Mouse (Mus musculus) thymus, adult 2 months (tissue): ENCODE data around the gene Ldlrad3. TPM values are rescaled to one million over a fixed set of nuclear protein-coding genes. Genes with fewer than 3 reads are reported as not detected.

ENCODE experiments used
- DNase-seq: peaks from one replicate; pipeline ENCODE4 v3.0.0; 2021
- H3K27ac ChIP-seq: fragments of 200-500 bp; 2 replicates; pipeline ENCODE4 v1.5.1; 2012; ENCODE audit warnings: low read length, control low read depth; ENCODE audit not compliant: control insufficient read depth, insufficient read depth
- H3K27me3 ChIP-seq: fragments of 200-500 bp; 2 replicates; pipeline ENCODE4 v1.6.1; 2012; ENCODE audit warnings: mild to moderate bottlenecking, low read length, moderate library complexity, mixed read lengths; ENCODE audit not compliant: control insufficient read depth, insufficient read depth
- H3K36me3 ChIP-seq: fragments of 200-500 bp; 2 replicates; pipeline ENCODE4 v1.6.1; 2012; ENCODE audit warnings: mild to moderate bottlenecking, low read length, moderate library complexity; ENCODE audit not compliant: control insufficient read depth, insufficient read depth
- H3K4me1 ChIP-seq: fragments of 200-500 bp; replicated peaks from 2 replicates; pipeline ENCODE4 v1.6.1; 2012; ENCODE audit warnings: low read length; ENCODE audit not compliant: control insufficient read depth, insufficient read depth
- H3K4me3 ChIP-seq: fragments of 200-500 bp; 2 replicates; pipeline ENCODE4 v1.5.1; 2012; ENCODE audit warnings: mild to moderate bottlenecking, low read length, control low read depth, moderate library complexity; ENCODE audit not compliant: control insufficient read depth, insufficient read depth
- CTCF ChIP-seq: fragments of 200-500 bp; IDR thresholded peaks from 2 replicates; pipeline ENCODE4 v1.5.1; 2012; ENCODE audit warnings: mild to moderate bottlenecking, control low read depth, low read length, moderate library complexity, borderline replicate concordance; ENCODE audit not compliant: control insufficient read depth, poor library complexity, insufficient read depth; ENCODE audit errors: extremely low read depth
- POLR2A ChIP-seq: fragments of 200-500 bp; IDR thresholded peaks from 2 replicates; pipeline ENCODE4 v1.6.1; 2012; ENCODE audit warnings: mild to moderate bottlenecking, low read length, control low read depth, moderate library complexity; ENCODE audit not compliant: control insufficient read depth, poor library complexity, insufficient read depth; ENCODE audit errors: extremely low read depth
- WGBS: fragments of 180-500 bp; shearing (Covaris S2); methylation state at CpG from one replicate; pipeline ENCODE4 v1.1.7; 2018; 5-methylcytosine and 5-hydroxymethylcytosine counted together
- polyA plus RNA-seq: library from polyadenylated mRNA; depleted of rRNA; stranded (reverse); fragments of >200 nt; gene quantifications from 2 replicates; pipeline ENCODE4 v1.2.3, GENCODE M21; 2012

Ldlrad3 gene
- polyA plus RNA-seq, 1 experiment = 12.9 TPM

DNA sequence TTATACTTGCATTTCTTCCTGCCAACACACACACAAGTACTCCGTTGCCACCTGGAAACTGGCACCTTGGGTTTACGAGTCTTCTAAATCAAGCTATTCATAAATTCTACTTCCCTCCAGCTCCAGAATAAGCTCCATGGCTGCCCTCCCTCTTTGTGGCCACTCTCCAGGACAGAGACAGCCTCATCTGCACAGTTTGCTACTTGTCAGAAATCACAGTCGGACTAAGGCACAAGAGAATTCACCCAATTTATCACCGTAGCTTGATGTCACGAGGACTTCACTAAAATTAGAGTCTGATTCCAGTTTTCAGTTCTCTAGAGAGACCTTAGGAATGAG, 9.8 kb downstream of the Ldlrad3 start:
- no peak overlapping the region for H3K27ac ChIP-seq
- TF ChIP-seq CTCF = no peak
- no peak for TF ChIP-seq POLR2A
- no peaks in the 10 kb centered on the region for H3K27me3 ChIP-seq
- H3K36me3 ChIP-seq = no peaks in the 10 kb centered on the region
- no peak overlapping the region for H3K4me3 ChIP-seq
- WGBS = 92% methylated on average over 5 of the region's 5 CpGs
- DNase-seq = no peak
- peaks cover 7% of the 10 kb centered on the region for H3K4me1 ChIP-seq

DNA sequence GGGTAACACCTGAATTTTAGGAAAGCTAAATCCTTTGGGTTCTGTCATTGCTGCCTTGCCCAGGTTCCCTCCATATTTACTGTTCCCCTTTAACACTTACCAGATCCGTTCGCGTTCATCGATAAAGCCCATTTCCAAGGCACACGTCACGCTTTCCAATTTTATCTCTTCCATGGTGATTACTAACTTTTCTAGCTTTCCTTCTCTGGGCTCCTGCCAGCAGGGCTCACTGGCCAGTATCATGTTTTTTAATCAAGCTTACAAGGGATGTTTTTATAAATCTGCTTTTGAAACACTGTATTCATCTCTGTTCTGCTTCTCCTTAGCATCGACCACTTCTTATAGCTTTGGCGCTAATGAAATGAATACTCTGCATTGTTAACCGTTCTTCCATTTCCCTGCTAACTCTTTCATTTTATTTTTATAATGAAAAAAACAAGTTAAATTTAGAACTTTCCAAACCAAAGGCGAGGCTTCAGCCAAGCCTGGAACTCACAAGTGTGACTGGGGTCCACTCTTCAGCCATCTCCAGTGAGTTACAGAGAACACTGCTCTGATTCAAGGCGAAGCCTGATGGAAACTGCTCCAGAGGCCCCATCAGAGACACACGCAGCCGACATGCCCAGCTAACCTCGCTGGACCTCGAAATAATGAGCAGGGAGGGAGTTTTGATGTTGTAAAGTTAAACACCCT, 10.3 kb downstream of the Ldlrad3 start:
- DNase-seq = no peak
- no peaks in the 10 kb centered on the region for H3K27me3 ChIP-seq
- H3K4me3 ChIP-seq = no peak overlapping the region
- WGBS = 92% methylated on average over 15 of the region's 15 CpGs
- TF ChIP-seq POLR2A (no peak), CTCF (no peak)
- no peak overlapping the region for H3K27ac ChIP-seq
- H3K4me1 ChIP-seq = peaks cover 5% of the 10 kb centered on the region
- H3K36me3 ChIP-seq = no peaks in the 10 kb centered on the region

DNA sequence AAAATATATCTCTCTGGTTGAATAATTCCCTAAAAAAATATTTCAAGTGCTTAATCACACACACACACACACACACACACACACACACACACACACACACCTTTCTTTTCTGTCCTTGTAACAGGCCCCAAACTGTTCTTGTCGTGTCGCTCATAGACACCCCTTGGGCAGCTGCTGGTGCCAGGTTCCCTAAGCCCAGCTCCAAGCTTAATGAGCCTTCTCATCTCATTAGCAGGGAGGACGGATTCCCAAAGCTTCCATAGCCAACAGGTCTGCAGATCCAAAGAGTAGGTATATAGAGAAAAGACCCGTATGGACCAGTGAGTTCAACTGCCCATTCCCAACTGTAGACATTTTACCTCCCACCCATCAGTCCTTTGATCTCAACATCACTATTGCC, 13.7 kb downstream of the Ldlrad3 start:
- no peak overlapping the region for H3K4me3 ChIP-seq
- TF ChIP-seq POLR2A = no peak
- TF ChIP-seq CTCF = no peak
- no peaks in the 10 kb centered on the region for H3K36me3 ChIP-seq
- H3K27me3 ChIP-seq = no peaks in the 10 kb centered on the region
- DNase-seq = no peak
- H3K27ac ChIP-seq = no peak overlapping the region
- peaks cover 5% of the 10 kb centered on the region for H3K4me1 ChIP-seq
- WGBS = 96% methylated on average over 4 of the region's 4 CpGs

DNA sequence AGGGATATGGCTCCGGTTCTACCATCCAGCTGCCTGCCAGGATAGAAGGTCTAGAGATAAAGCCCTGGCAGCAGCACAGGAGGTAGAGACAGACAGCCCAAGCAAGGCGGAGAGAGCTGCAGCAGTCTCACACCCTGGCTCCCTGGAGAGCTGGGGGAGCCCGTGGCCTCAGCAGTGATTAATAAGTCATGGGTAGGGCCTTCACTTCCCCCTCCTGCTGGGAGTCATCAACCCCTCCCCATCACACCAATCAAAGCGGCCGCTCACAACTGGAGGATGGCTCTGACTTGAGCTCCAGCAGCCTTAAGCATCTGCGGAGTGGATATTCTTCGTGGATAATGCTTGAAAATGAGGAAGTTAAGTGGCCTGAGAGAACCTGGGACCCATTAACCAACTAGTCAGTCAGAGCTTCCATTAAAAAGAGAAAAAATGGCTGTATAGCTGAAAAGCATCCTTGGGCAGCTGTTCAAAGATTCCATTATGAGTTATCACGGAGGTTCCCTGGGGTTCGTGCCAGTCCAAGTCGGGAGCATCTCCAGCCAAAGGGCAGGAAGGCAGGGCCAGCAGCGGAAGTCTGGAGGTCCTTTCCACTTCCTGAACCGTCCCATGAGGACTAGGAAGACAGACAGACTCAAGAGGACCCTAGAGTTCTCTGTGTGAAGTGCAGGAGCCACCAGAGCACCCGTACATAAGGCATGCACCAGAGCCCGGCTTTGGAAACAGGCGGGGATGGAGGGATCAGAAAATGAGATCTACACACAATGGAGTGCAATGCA, 19.4 kb downstream of the Ldlrad3 start:
- 84% methylated on average over 15 of the region's 15 CpGs for WGBS
- no peak for DNase-seq
- TF ChIP-seq CTCF = no peak
- no peak for TF ChIP-seq POLR2A
- Histone ChIP-seq H3K4me3 (no peak overlapping the region), H3K27me3 (no peaks in the 10 kb centered on the region), H3K4me1 (peaks cover 13% of the 10 kb centered on the region), H3K27ac (no peak overlapping the region), H3K36me3 (no peaks in the 10 kb centered on the region)

DNA sequence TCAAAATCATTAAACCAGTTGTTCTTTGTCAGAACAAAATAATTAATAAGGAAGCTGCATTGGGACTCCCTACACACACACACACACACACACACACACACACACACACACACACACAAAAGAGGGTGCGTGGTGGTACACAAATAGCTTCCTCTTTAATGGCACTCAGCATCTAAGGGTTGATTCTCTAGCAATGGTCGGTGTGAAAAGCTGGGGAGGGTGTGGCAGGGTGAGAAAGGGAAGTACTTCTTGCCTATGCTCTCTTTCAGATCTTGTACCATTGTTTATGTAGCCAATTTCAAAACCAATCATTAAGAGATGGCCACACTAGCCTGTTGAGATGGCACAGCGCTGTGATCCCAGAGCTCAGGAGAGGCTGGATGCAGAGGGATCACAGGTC, 23.1 kb downstream of the Ldlrad3 start:
- H3K4me3 ChIP-seq = no peak overlapping the region
- TF ChIP-seq POLR2A (no peak), CTCF (no peak)
- H3K27me3 ChIP-seq = no peaks in the 10 kb centered on the region
- peaks cover 11% of the 10 kb centered on the region; the same call in 1 of the 2 replicates for H3K4me1 ChIP-seq
- no peaks in the 10 kb centered on the region for H3K36me3 ChIP-seq
- no peak for DNase-seq
- no peak overlapping the region for H3K27ac ChIP-seq
- 44% methylated on average over 3 of the region's 3 CpGs for WGBS

DNA sequence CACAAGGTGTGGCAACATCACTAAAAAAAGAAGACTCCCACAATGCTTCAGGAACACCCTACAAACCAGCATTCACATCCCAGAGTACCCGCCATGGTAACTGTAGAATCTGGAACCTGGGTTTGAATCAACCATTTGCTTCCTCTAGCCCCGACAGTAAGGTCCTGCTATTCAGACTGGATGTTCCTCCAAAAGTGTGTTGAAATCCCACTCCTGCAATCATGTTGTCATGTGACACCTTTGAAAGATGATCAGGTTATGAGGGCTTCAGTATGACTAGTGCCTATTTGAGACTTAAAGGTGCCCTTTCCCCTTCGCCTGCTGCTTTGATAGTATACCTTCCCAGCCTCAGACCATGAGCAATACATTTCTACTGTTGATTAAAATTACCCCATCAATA, 28.6 kb downstream of the Ldlrad3 start:
- Histone ChIP-seq H3K27ac (no peak overlapping the region), H3K4me1 (peaks cover 2% of the 10 kb centered on the region; the same call in 1 of the 2 replicates), H3K4me3 (no peak overlapping the region), H3K36me3 (no peaks in the 10 kb centered on the region), H3K27me3 (no peaks in the 10 kb centered on the region)
- no peak for DNase-seq
- 95% methylated on average over 3 of the region's 3 CpGs for WGBS
- TF ChIP-seq CTCF (no peak), POLR2A (no peak)
